Mouse (Mus musculus): ENCODE data around the gene Jaml. TPM values are rescaled to one million over a fixed set of nuclear protein-coding genes. Genes with fewer than 3 reads are reported as not detected.
A peak's percentile ranks its signal among the peaks of the same experiment; 100 is the strongest.

Jaml gene
- polyA plus RNA-seq, 1 experiment from 2014 or later = 0.40 TPM

- Histone ChIP-seq H3K4me3 (replicated peaks) (no peak overlapping the region), H3K36me3 (replicated peaks) (0 out of 2 replicates have a peak, but pooled peaks cover 9% of the 10 kb centered on the region), H3K9ac (no peak overlapping the region), H3K4me2 (no peak overlapping the region), H3K4me1 (replicated peaks) (0 out of 2 replicates have a peak, but pooled peaks cover 4% of the 10 kb centered on the region), H3K9me3 (replicated peaks) (no peaks in the 10 kb centered on the region), H3K27ac (replicated peaks) (no peak overlapping the region), H3K27me3 (peaks cover 27% of the 10 kb centered on the region)
- WGBS (ENCODE audit: insufficient replicate concordance) = 56% methylated on average over 16 of the region's 16 CpGs
- ATAC-seq (ENCODE audit: insufficient read depth) = no peak
Observed at GRCm38 (mm10) chr9:45046973-45047372, 32.0 kb upstream of the Jaml start.

GRCm38 (mm10) chr9:45048511-45048910 lies 30.5 kb upstream of the Jaml start:
- H3K9ac ChIP-seq = no peak overlapping the region
- no peak for ATAC-seq (ENCODE audit: insufficient read depth)
- 0 out of 2 replicates have a peak, but pooled peaks cover 9% of the 10 kb centered on the region for H3K36me3 ChIP-seq (replicated peaks)
- H3K4me3 ChIP-seq (replicated peaks) = no peak overlapping the region
- H3K27me3 ChIP-seq = peaks cover 14% of the 10 kb centered on the region
- no peaks in the 10 kb centered on the region for H3K9me3 ChIP-seq (replicated peaks)
- 0 out of 2 replicates have a peak, but pooled peaks cover 1% of the 10 kb centered on the region for H3K4me1 ChIP-seq (replicated peaks)
- H3K27ac ChIP-seq (replicated peaks) = no peak overlapping the region
- H3K4me2 ChIP-seq = no peak overlapping the region
- WGBS (ENCODE audit: insufficient replicate concordance) = 19% methylated on average over 4 of the region's 4 CpGs

- H3K9ac ChIP-seq = no peak overlapping the region
- no peaks in the 10 kb centered on the region for H3K4me1 ChIP-seq (replicated peaks)
- H3K4me3 ChIP-seq (replicated peaks) = no peak overlapping the region
- no peak for ATAC-seq (ENCODE audit: insufficient read depth)
- H3K36me3 ChIP-seq (replicated peaks) = 0 out of 2 replicates have a peak, but pooled peaks cover 9% of the 10 kb centered on the region
- no peak overlapping the region for H3K27ac ChIP-seq (replicated peaks)
- peaks cover 11% of the 10 kb centered on the region for H3K27me3 ChIP-seq
- WGBS (ENCODE audit: insufficient replicate concordance) = 33% methylated on average over 1 of the region's 1 CpGs
- H3K4me2 ChIP-seq = no peak overlapping the region
- no peaks in the 10 kb centered on the region for H3K9me3 ChIP-seq (replicated peaks)
Observed at GRCm38 (mm10) chr9:45049731-45050130, 29.3 kb upstream of the Jaml start.

GRCm38 (mm10) chr9:45050301-45050700 lies 28.7 kb upstream of the Jaml start:
- Histone ChIP-seq H3K4me1 (replicated peaks) (no peaks in the 10 kb centered on the region; the same call in 1 of the 2 replicates), H3K9me3 (replicated peaks) (no peaks in the 10 kb centered on the region), H3K27me3 (peaks cover 17% of the 10 kb centered on the region), H3K9ac (no peak overlapping the region), H3K4me3 (replicated peaks) (no peak overlapping the region), H3K4me2 (no peak overlapping the region), H3K27ac (replicated peaks) (no peak overlapping the region), H3K36me3 (replicated peaks) (0 out of 2 replicates have a peak, but pooled peaks cover 6% of the 10 kb centered on the region)
- no peak for ATAC-seq (ENCODE audit: insufficient read depth)
- 64% methylated on average over 2 of the region's 2 CpGs for WGBS (ENCODE audit: insufficient replicate concordance)

- ATAC-seq (ENCODE audit: insufficient read depth) = peak; percentile 51; the same call in 1 of the 2 replicates
- Histone ChIP-seq H3K27me3 (peaks cover 37% of the 10 kb centered on the region), H3K4me3 (replicated peaks) (peak within 1 kb of the TSS; percentile 60), H3K9ac (peak within 1 kb of the TSS; percentile 3; the same call in 1 of the 2 replicates), H3K4me1 (replicated peaks) (no peaks in the 10 kb centered on the region; the same call in 1 of the 2 replicates), H3K4me2 (peak within 1 kb of the TSS; percentile 62), H3K9me3 (replicated peaks) (no peaks in the 10 kb centered on the region), H3K36me3 (replicated peaks) (0 out of 2 replicates have a peak, but pooled peaks cover 3% of the 10 kb centered on the region), H3K27ac (replicated peaks) (peak within 1 kb of the TSS; percentile 83)
- under 1% methylated on average over 32 of the region's 33 CpGs for WGBS (ENCODE audit: insufficient replicate concordance)
Observed at GRCm38 (mm10) chr9:45055082-45055713, 23.8 kb upstream of the Jaml start, which contains the start of gene Mpzl3. Mpzl3 (plus strand) TSS chr9:45055186.

- no peak overlapping the region for H3K9ac ChIP-seq
- H3K36me3 ChIP-seq (replicated peaks) = no peaks in the 10 kb centered on the region
- peaks cover 34% of the 10 kb centered on the region for H3K27me3 ChIP-seq
- no peak overlapping the region for H3K4me2 ChIP-seq
- WGBS (ENCODE audit: insufficient replicate concordance) = 35% methylated on average over 5 of the region's 5 CpGs
- H3K9me3 ChIP-seq (replicated peaks) = no peaks in the 10 kb centered on the region
- no peak for ATAC-seq (ENCODE audit: insufficient read depth)
- no peak overlapping the region for H3K27ac ChIP-seq (replicated peaks)
- no peak overlapping the region for H3K4me3 ChIP-seq (replicated peaks)
- no peaks in the 10 kb centered on the region; the same call in 1 of the 2 replicates for H3K4me1 ChIP-seq (replicated peaks)
Observed at GRCm38 (mm10) chr9:45058304-45058940, 20.6 kb upstream of the Jaml start.

- ATAC-seq (ENCODE audit: insufficient read depth) = no peak
- 48% methylated on average over 7 of the region's 7 CpGs for WGBS (ENCODE audit: insufficient replicate concordance)
- no peaks in the 10 kb centered on the region for H3K36me3 ChIP-seq (replicated peaks)
- no peak overlapping the region for H3K27ac ChIP-seq (replicated peaks)
- no peak overlapping the region for H3K4me3 ChIP-seq (replicated peaks)
- no peak overlapping the region for H3K4me2 ChIP-seq
- peaks cover 21% of the 10 kb centered on the region for H3K27me3 ChIP-seq
- no peak overlapping the region for H3K9ac ChIP-seq
- H3K9me3 ChIP-seq (replicated peaks) = no peaks in the 10 kb centered on the region
- no peaks in the 10 kb centered on the region; the same call in 1 of the 2 replicates for H3K4me1 ChIP-seq (replicated peaks)
Observed at GRCm38 (mm10) chr9:45060151-45060550, 18.8 kb upstream of the Jaml start.

GRCm38 (mm10) chr9:45062677-45063076 lies 16.3 kb upstream of the Jaml start:
- no peak for ATAC-seq (ENCODE audit: insufficient read depth)
- Histone ChIP-seq H3K4me1 (replicated peaks) (no peaks in the 10 kb centered on the region), H3K36me3 (replicated peaks) (no peaks in the 10 kb centered on the region), H3K9ac (no peak overlapping the region), H3K9me3 (replicated peaks) (no peaks in the 10 kb centered on the region), H3K27ac (replicated peaks) (no peak overlapping the region), H3K4me3 (replicated peaks) (no peak overlapping the region), H3K27me3 (0 out of 2 replicates have a peak, but pooled peaks cover 6% of the 10 kb centered on the region), H3K4me2 (no peak overlapping the region)
- WGBS (ENCODE audit: insufficient replicate concordance) = 35% methylated on average over 3 of the region's 3 CpGs

GRCm38 (mm10) chr9:45064421-45064820 lies 14.6 kb upstream of the Jaml start:
- Histone ChIP-seq H3K36me3 (replicated peaks) (no peaks in the 10 kb centered on the region), H3K4me1 (replicated peaks) (no peaks in the 10 kb centered on the region), H3K27ac (replicated peaks) (no peak overlapping the region), H3K4me3 (replicated peaks) (no peak overlapping the region), H3K4me2 (no peak overlapping the region), H3K27me3 (no peaks in the 10 kb centered on the region), H3K9me3 (replicated peaks) (no peaks in the 10 kb centered on the region), H3K9ac (no peak overlapping the region)
- no peak for ATAC-seq (ENCODE audit: insufficient read depth)
- 62% methylated on average over 6 of the region's 6 CpGs for WGBS (ENCODE audit: insufficient replicate concordance)

GRCm38 (mm10) chr9:45066735-45067134 lies 12.2 kb upstream of the Jaml start:
- Histone ChIP-seq H3K4me3 (replicated peaks) (no peak overlapping the region), H3K9me3 (replicated peaks) (no peaks in the 10 kb centered on the region), H3K9ac (no peak overlapping the region), H3K4me1 (replicated peaks) (no peaks in the 10 kb centered on the region), H3K27me3 (no peaks in the 10 kb centered on the region), H3K4me2 (no peak overlapping the region), H3K36me3 (replicated peaks) (no peaks in the 10 kb centered on the region), H3K27ac (replicated peaks) (no peak overlapping the region)
- 67% methylated on average over 4 of the region's 4 CpGs for WGBS (ENCODE audit: insufficient replicate concordance)
- ATAC-seq (ENCODE audit: insufficient read depth) = no peak

- Histone ChIP-seq H3K4me3 (replicated peaks) (no peak overlapping the region), H3K4me1 (replicated peaks) (no peaks in the 10 kb centered on the region), H3K27ac (replicated peaks) (no peak overlapping the region), H3K9ac (no peak overlapping the region), H3K9me3 (replicated peaks) (no peaks in the 10 kb centered on the region), H3K36me3 (replicated peaks) (no peaks in the 10 kb centered on the region), H3K27me3 (no peaks in the 10 kb centered on the region), H3K4me2 (no peak overlapping the region)
- no peak for ATAC-seq (ENCODE audit: insufficient read depth)
- WGBS (ENCODE audit: insufficient replicate concordance) = 33% methylated on average over 3 of the region's 3 CpGs
Observed at GRCm38 (mm10) chr9:45071800-45072199, 7.2 kb upstream of the Jaml start.

Data from liver, embryonic 15.5 days (tissue).